Mouse (Mus musculus) ES-E14 (cell line): ENCODE results near the gene Mymk.

Experiments used
- CHD2 ChIP-seq: IDR thresholded peaks from 2 replicates; pipeline ENCODE4 v1.6.1; 2014; ENCODE audit warnings: mild to moderate bottlenecking, low read depth, low read length, inconsistent platforms
- ZC3H11A ChIP-seq: IDR thresholded peaks from 2 replicates; pipeline ENCODE4 v1.6.1; 2012; ENCODE audit warnings: low read depth, mild to moderate bottlenecking, inconsistent platforms, low read length, borderline replicate concordance
- ZNF384 ChIP-seq: IDR thresholded peaks from 2 replicates; pipeline ENCODE4 v1.6.1; 2012; ENCODE audit warnings: low read depth, low read length, inconsistent platforms

DNA sequence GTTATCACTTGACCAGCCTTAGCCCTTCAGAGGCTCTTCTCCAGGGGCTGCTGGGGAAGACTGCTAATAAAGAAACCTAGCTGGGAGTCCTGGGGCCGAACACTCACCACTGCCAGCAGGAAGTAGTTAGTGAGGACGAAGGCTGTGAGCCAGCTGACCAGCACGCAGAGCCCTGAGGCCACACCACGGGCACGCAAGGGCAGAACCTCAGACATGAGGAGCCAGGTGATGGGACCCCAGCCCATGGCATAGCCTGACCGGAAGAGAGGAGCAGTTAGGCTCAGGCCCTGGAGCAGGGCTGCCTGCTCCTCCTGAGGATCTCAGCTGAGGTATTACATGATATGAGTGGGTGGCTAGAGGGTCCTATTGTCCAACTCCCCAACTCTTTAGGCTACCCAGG is 49.4 kb downstream of the Mymk start:
- TF ChIP-seq CHD2 (no peak), ZNF384 (no peak), ZC3H11A (no peak)
